Mouse (Mus musculus): ENCODE measurements around the gene Fancm.

DNA sequence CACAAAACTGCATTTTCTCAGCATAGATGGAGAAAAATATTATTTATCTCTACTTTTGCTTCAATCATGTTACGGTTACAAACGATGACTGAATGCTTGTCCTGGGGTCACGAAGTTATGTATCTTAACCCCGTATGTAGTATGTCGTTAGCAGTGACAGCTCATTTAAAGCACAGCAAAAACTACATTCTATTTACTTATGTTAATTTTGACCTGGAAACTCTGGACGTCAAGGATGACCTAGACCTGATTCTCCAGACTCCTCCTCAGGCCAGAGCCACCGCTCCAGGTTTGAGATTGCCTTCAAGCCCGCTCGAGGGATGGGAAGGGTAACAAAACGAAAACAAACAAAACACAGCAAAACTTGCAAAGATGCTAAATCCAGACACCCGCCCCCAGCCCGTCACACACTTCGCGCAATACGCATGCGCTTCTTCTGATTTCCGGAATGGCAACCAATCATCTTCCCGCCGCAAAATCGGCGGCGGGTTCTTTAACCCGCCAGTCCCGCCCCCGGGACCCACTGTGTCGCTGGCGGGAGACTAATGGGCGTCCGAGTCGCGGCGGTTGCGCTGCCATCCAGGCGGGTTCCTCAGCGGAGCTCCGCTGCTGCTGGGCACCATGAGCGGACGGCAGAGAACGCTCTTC lies at the start of gene Fancm:
- peak; percentile 71 for TF ChIP-seq POLR2A (IDR thresholded peaks at IDR 0.05; ENCODE audit: extremely low read depth, insufficient read depth, low read length)
- no peak for TF ChIP-seq CTCF (IDR thresholded peaks at IDR 0.05; ENCODE audit: extremely low read depth, insufficient read depth, low read length)

All from cortical plate, adult 2 months (tissue).